Mouse (Mus musculus) heart, embryonic 14.5 days (tissue): ENCODE results near the gene Slc45a1. TPM values are rescaled to one million over a fixed set of nuclear protein-coding genes. Genes with fewer than 3 reads are reported as not detected.
A peak's percentile ranks its signal among the peaks of the same experiment; 100 is the strongest.

Experiments
- ATAC-seq: fragments of 200-750 bp; cut with Nextera tagmentation; 2 replicates; pipeline ENCODE4 v1.8.0; 2017; ENCODE audit warnings: low read depth, moderate TSS enrichment; ENCODE audit not compliant: insufficient number of reproducible peaks, insufficient read depth, low FRiP score
- H3K27ac ChIP-seq, 2 experiments: fragments of 200-500 bp in 1 of 2; fragments of 300-500 bp in 1 of 2; sonication (generic) in 1 of 2; replicated peaks in 1 of 2; 2 replicates each; pipeline ENCODE4 v1.5.1; 2012 to 2014; ENCODE audit warnings: low read depth in 2 of 2, low read length in 2 of 2, control low read depth in 1 of 2, mild to moderate bottlenecking in 1 of 2, mixed read lengths in 1 of 2; ENCODE audit not compliant: control insufficient read depth in 1 of 2, insufficient read depth in 1 of 2
- H3K27me3 ChIP-seq: fragments of 300-500 bp; sonication (generic); 2 replicates; pipeline ENCODE4 v1.6.1; 2014; ENCODE audit warnings: mild to moderate bottlenecking, low read length, control low read depth; ENCODE audit not compliant: control insufficient read depth, insufficient read depth
- H3K36me3 ChIP-seq: fragments of 300-500 bp; sonication (generic); 2 replicates; pipeline ENCODE4 v1.6.1; 2014; ENCODE audit warnings: mild to moderate bottlenecking, control low read depth, low read length, mixed read lengths; ENCODE audit not compliant: control insufficient read depth, insufficient read depth
- H3K4me1 ChIP-seq, 2 experiments: fragments of 200-500 bp in 1 of 2; fragments of 300-500 bp in 1 of 2; sonication (generic) in 1 of 2; 2 replicates each; pipeline ENCODE4 v1.6.1; 2012 to 2014; ENCODE audit warnings: low read length in 2 of 2, control low read depth in 1 of 2, mixed read lengths in 1 of 2; ENCODE audit not compliant: control insufficient read depth in 2 of 2, insufficient read depth in 2 of 2
- H3K4me2 ChIP-seq: fragments of 300-500 bp; sonication (generic); 2 replicates; pipeline ENCODE4 v1.6.1; 2014; ENCODE audit warnings: mild to moderate bottlenecking, low read length
- H3K4me3 ChIP-seq, 2 experiments: fragments of 200-500 bp in 1 of 2; fragments of 300-500 bp in 1 of 2; sonication (generic) in 1 of 2; 2 replicates each; pipeline ENCODE4 v1.5.1; 2012 to 2014; ENCODE audit warnings: low read length in 2 of 2, mild to moderate bottlenecking in 2 of 2, control low read depth in 1 of 2, low read depth in 1 of 2, moderate library complexity in 1 of 2; ENCODE audit not compliant: control insufficient read depth in 1 of 2, insufficient read depth in 1 of 2
- H3K9ac ChIP-seq: fragments of 300-500 bp; sonication (generic); 2 replicates; pipeline ENCODE4 v1.6.1; 2014; ENCODE audit warnings: mild to moderate bottlenecking, low read length
- H3K9me3 ChIP-seq: fragments of 300-500 bp; sonication (generic); 2 replicates; pipeline ENCODE4 v1.6.1; 2016; ENCODE audit warnings: low read length, control low read depth; ENCODE audit not compliant: control insufficient read depth
- WGBS: fragments of 180-500 bp; shearing (Covaris S2); extraction: QIAGEN DNeasy Blood & Tissue Kit; methylation state at CpG from one replicate; pipeline ENCODE4 v1.1.7; 2014; 5-methylcytosine and 5-hydroxymethylcytosine counted together
- polyA plus RNA-seq: library from polyadenylated mRNA; unstranded; fragments of >200 nt; fragmentation: Nextera tagmentation; extraction: Ambion mirVana; gene quantifications from 2 replicates; pipeline ENCODE4 v1.2.1, GENCODE M21; 2014

Gene Slc45a1
- polyA plus RNA-seq, 1 experiment from 2014 or later: 0.05 TPM

- Histone ChIP-seq H3K27me3 (no peaks in the 10 kb centered on the region), H3K36me3 (no peaks in the 10 kb centered on the region), H3K4me3 (no peak overlapping the region), H3K27ac (no peak overlapping the region), H3K9ac (no peak overlapping the region; the same call in 1 of the 2 replicates), H3K9me3 (no peaks in the 10 kb centered on the region), H3K4me2 (no peak overlapping the region), H3K4me1 (peaks cover 14 to 49% of the 10 kb centered on the region in 2 experiments)
- no peak for ATAC-seq
- WGBS: 75% methylated on average over 4 of the region's 4 CpGs
Measured at GRCm38 (mm10) chr4:150593473-150594217, 58.3 kb downstream of the Slc45a1 start.

- Histone ChIP-seq H3K9me3 (no peaks in the 10 kb centered on the region), H3K4me1 (peaks cover 7 to 50% of the 10 kb centered on the region in 2 experiments), H3K9ac (0 out of 2 replicates have a peak overlapping the region, but pooled peaks have one; percentile 34), H3K27ac (peak overlapping the region in 1 of 2 experiments; percentile 19; a peak in 1 of 4 replicates), H3K4me2 (no peak overlapping the region), H3K27me3 (no peaks in the 10 kb centered on the region), H3K4me3 (no peak overlapping the region), H3K36me3 (no peaks in the 10 kb centered on the region)
- no peak; the same call in 1 of the 2 replicates for ATAC-seq
- 21% methylated on average over 6 of the region's 6 CpGs for WGBS
Measured at GRCm38 (mm10) chr4:150592087-150592486, 59.9 kb downstream of the Slc45a1 start.

DNA sequence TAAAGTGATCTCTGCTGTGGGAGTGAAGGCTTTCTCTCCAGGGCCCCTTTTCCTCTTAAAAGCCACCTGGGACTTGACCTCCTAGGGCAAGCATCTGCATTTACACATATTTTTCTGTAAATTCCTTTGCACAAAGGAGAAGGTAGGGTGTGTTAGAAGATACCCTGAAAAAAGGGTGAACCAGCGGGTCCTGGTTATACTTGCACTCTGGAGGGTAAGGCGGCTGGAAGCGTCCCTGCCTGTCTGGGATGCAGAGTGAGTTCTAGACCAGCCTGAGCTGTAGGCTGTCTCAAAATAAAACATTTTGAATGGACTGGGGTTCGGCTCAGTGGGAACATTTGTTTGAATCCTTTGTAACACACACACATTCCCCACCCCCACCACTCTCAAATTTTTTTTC is 60.4 kb downstream of the Slc45a1 start:
- no peak for ATAC-seq
- H3K4me3 ChIP-seq: no peak overlapping the region
- no peaks in the 10 kb centered on the region for H3K9me3 ChIP-seq
- no peaks in the 10 kb centered on the region for H3K27me3 ChIP-seq
- H3K4me2 ChIP-seq: no peak overlapping the region
- H3K27ac ChIP-seq: no peak overlapping the region; a peak in 1 of 4 replicates
- H3K4me1 ChIP-seq: peaks cover 7 to 52% of the 10 kb centered on the region in 2 experiments
- no peak overlapping the region for H3K9ac ChIP-seq
- no peaks in the 10 kb centered on the region for H3K36me3 ChIP-seq
- 67% methylated on average over 4 of the region's 4 CpGs for WGBS

DNA sequence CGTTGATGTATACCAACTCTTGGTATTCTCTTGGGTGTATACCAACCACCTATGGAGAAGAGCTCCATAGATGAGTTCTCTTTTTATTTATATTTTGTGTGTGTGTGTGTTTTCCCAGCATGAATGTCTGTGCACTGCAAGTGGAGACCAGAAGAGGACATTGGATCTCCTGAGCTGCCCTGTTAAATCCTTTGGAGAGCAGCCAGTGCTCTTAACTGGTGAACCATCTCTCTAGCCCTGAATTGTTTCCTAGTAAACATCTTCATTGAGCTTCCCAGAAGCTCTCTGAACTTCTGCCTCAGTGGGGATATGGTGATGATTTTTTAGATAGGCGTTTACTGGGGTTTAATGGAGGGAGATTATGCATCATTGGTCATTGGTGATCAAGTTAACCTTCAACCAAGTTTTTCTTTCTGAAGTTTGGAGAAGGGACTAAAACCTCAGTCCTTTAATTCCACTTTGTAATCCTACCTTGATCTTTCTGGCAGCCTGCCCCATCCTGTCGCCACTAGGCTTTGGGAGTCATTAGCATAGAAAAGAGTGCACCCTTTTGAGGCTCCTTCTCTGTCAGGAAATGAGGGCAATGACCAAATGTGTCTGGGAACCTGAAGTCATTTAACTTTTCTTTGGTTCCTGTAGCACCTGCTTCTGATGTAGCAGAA is 61.2 kb downstream of the Slc45a1 start:
- Histone ChIP-seq H3K36me3 (no peaks in the 10 kb centered on the region), H3K4me1 (peaks cover 7 to 48% of the 10 kb centered on the region in 2 experiments), H3K4me3 (no peak overlapping the region), H3K4me2 (no peak overlapping the region), H3K9ac (no peak overlapping the region), H3K9me3 (no peaks in the 10 kb centered on the region), H3K27ac (no peak overlapping the region; a peak in 1 of 4 replicates), H3K27me3 (no peaks in the 10 kb centered on the region)
- ATAC-seq: no peak
- WGBS: 48% methylated on average over 3 of the region's 3 CpGs

DNA sequence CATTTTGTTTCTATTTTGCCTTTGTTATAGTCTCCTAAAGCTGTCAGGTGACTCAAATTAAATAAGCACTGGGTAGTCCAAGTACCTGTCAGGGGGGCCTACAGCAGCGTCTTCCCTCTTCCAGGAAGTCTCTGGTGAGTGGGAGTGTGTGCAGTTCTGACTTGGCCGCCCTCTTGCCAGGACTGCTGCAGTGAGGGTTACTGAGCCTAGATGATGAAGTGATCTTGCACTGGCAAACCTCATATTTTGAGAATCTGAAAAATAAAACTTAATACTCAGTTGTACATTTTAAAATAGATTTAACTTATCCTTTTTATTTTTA is 63.7 kb downstream of the Slc45a1 start:
- Histone ChIP-seq H3K4me3 (no peak overlapping the region), H3K27me3 (no peaks in the 10 kb centered on the region), H3K9ac (no peak overlapping the region), H3K36me3 (no peaks in the 10 kb centered on the region), H3K27ac (no peak overlapping the region), H3K4me2 (no peak overlapping the region), H3K4me1 (peaks cover 14 to 60% of the 10 kb centered on the region in 2 experiments), H3K9me3 (no peaks in the 10 kb centered on the region)
- no peak for ATAC-seq
- WGBS: 72% methylated on average over 2 of the region's 2 CpGs

DNA sequence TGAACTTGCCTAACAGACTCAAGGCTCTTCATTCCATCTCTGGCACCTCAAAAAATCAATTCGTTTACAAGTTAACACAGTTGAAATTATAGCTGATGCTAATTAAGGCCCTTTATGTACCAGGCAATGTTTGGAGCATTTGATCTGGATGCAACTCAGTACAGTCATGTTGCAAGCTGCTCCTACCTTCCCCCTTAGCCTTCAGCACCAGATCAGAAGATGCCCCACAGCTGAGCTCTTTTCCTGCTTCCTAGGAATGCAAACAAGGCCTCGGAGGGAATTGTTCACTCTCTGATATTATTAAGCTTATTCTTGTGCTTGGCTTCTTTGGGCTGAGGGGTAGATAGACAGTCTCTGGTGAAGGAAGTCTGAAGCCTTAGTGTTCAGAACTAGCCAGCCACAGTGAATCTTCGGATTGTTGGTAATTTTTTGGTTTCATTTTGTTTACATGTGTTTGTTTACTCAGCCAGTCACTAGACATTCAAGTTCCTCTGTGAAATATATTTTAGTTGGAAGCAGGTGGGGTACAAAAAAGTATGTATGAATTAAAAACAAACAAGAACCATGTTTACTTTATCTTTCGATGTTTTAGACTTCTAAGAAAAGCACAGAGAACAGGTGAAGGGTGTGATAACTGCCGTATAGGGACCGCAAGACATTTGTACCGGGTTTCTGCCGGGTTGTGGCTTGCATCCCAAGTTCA is 64.2 kb downstream of the Slc45a1 start:
- H3K4me1 ChIP-seq: peaks cover 18 to 62% of the 10 kb centered on the region in 2 experiments
- no peak overlapping the region for H3K27ac ChIP-seq

GRCm38 (mm10) chr4:150586275-150586674 is 65.7 kb downstream of the Slc45a1 start:
- peaks cover 17 to 59% of the 10 kb centered on the region in 2 experiments for H3K4me1 ChIP-seq
- no peak for ATAC-seq
- H3K27ac ChIP-seq: no peak overlapping the region
- no peak overlapping the region for H3K9ac ChIP-seq
- no peaks in the 10 kb centered on the region for H3K27me3 ChIP-seq
- no peaks in the 10 kb centered on the region for H3K36me3 ChIP-seq
- WGBS: 83% methylated on average over 5 of the region's 5 CpGs
- no peak overlapping the region for H3K4me3 ChIP-seq
- H3K9me3 ChIP-seq: no peaks in the 10 kb centered on the region
- no peak overlapping the region for H3K4me2 ChIP-seq

More for the DNA sequence above, 64.2 kb downstream of the Slc45a1 start:
- Histone ChIP-seq H3K4me3 (no peak overlapping the region), H3K27me3 (no peaks in the 10 kb centered on the region), H3K9ac (no peak overlapping the region), H3K36me3 (no peaks in the 10 kb centered on the region), H3K4me2 (no peak overlapping the region), H3K9me3 (no peaks in the 10 kb centered on the region)
- WGBS: 79% methylated on average over 8 of the region's 8 CpGs
- no peak for ATAC-seq
